Mouse (Mus musculus) forebrain, embryonic 12.5 days (tissue): ENCODE results near the gene Ggnbp2. TPM values are rescaled to one million over a fixed set of nuclear protein-coding genes. Genes with fewer than 3 reads are reported as not detected.
A peak's percentile ranks its signal among the peaks of the same experiment; 100 is the strongest.
"Not testable (repeated sequence)": the region's sequence is repeated elsewhere in the genome, so short reads cannot be mapped to it uniquely, and the experiment has no call there.

Experiments used
- ATAC-seq: fragments of 200-750 bp; cut with Nextera tagmentation; 2 replicates; pipeline ENCODE4 v1.8.0; 2017; ENCODE audit warnings: moderate TSS enrichment; ENCODE audit not compliant: low FRiP score
- H3K27ac ChIP-seq: fragments of 300-500 bp; sonication (generic); 2 replicates; pipeline ENCODE4 v1.5.1; 2016; ENCODE audit warnings: mild to moderate bottlenecking
- H3K27me3 ChIP-seq: fragments of 300-500 bp; sonication (generic); 2 replicates; pipeline ENCODE4 v1.6.1; 2016; ENCODE audit warnings: mild to moderate bottlenecking
- H3K36me3 ChIP-seq: fragments of 300-500 bp; sonication (generic); replicated peaks from 2 replicates; pipeline ENCODE4 v1.6.1; 2016; ENCODE audit warnings: mild to moderate bottlenecking
- H3K4me1 ChIP-seq: fragments of 300-500 bp; sonication (generic); 2 replicates; pipeline ENCODE4 v1.6.1; 2016
- H3K4me2 ChIP-seq: fragments of 300-500 bp; sonication (generic); 2 replicates; pipeline ENCODE4 v1.6.1; 2016; ENCODE audit warnings: mild to moderate bottlenecking, moderate library complexity
- H3K4me3 ChIP-seq: fragments of 300-500 bp; sonication (generic); replicated peaks from 2 replicates; pipeline ENCODE4 v1.5.1; 2016; ENCODE audit warnings: mild to moderate bottlenecking
- H3K9ac ChIP-seq: fragments of 300-500 bp; sonication (generic); 2 replicates; pipeline ENCODE4 v1.6.1; 2016; ENCODE audit warnings: mild to moderate bottlenecking
- H3K9me3 ChIP-seq: fragments of 300-500 bp; sonication (generic); 2 replicates; pipeline ENCODE4 v1.6.1; 2016
- WGBS: fragments of 180-500 bp; shearing (Covaris S2); methylation state at CpG from one replicate; pipeline ENCODE4 v1.1.7; 2016; 5-methylcytosine and 5-hydroxymethylcytosine counted together
- polyA plus RNA-seq: library from polyadenylated mRNA; unstranded; fragments of >200 nt; fragmentation: Nextera tagmentation; extraction: Ambion mirVana; gene quantifications from 2 replicates; pipeline ENCODE4 v1.2.1, GENCODE M21; 2016

Gene Ggnbp2
- polyA plus RNA-seq, 1 experiment from 2014 or later: 71.6 TPM

- WGBS: 95% methylated on average over 7 of the region's 7 CpGs
- Histone ChIP-seq H3K4me3 (no peak overlapping the region), H3K36me3 (peaks cover 76% of the 10 kb centered on the region)
Measured at GRCm38 (mm10) chr11:84891705-84892104, 21.1 kb upstream of the Ggnbp2 start.

GRCm38 (mm10) chr11:84889492-84889891 is 18.9 kb upstream of the Ggnbp2 start:
- peaks cover 76% of the 10 kb centered on the region for H3K36me3 ChIP-seq
- H3K9ac ChIP-seq: no peak overlapping the region
- ATAC-seq: no peak
- WGBS: 91% methylated on average over 2 of the region's 2 CpGs
- H3K27me3 ChIP-seq: no peaks in the 10 kb centered on the region
- H3K9me3 ChIP-seq: no peaks in the 10 kb centered on the region
- H3K4me1 ChIP-seq: no peaks in the 10 kb centered on the region
- no peak overlapping the region for H3K4me2 ChIP-seq
- no peak overlapping the region for H3K27ac ChIP-seq
- H3K4me3 ChIP-seq: no peak overlapping the region

More at GRCm38 (mm10) chr11:84891705-84892104, 21.1 kb upstream of the Ggnbp2 start:
- no peak overlapping the region for H3K9ac ChIP-seq
- H3K4me2 ChIP-seq: no peak overlapping the region
- H3K27ac ChIP-seq: no peak overlapping the region
- no peaks in the 10 kb centered on the region for H3K9me3 ChIP-seq
- no peak for ATAC-seq
- no peaks in the 10 kb centered on the region for H3K4me1 ChIP-seq
- no peaks in the 10 kb centered on the region for H3K27me3 ChIP-seq

GRCm38 (mm10) chr11:84888025-84888424 is 17.4 kb upstream of the Ggnbp2 start:
- Histone ChIP-seq H3K9ac (no peak overlapping the region), H3K27ac (no peak overlapping the region), H3K36me3 (peaks cover 82% of the 10 kb centered on the region), H3K9me3 (no peaks in the 10 kb centered on the region), H3K4me3 (no peak overlapping the region), H3K4me1 (no peaks in the 10 kb centered on the region), H3K27me3 (no peaks in the 10 kb centered on the region), H3K4me2 (no peak overlapping the region)
- WGBS: 96% methylated on average over 8 of the region's 8 CpGs
- no peak for ATAC-seq

DNA sequence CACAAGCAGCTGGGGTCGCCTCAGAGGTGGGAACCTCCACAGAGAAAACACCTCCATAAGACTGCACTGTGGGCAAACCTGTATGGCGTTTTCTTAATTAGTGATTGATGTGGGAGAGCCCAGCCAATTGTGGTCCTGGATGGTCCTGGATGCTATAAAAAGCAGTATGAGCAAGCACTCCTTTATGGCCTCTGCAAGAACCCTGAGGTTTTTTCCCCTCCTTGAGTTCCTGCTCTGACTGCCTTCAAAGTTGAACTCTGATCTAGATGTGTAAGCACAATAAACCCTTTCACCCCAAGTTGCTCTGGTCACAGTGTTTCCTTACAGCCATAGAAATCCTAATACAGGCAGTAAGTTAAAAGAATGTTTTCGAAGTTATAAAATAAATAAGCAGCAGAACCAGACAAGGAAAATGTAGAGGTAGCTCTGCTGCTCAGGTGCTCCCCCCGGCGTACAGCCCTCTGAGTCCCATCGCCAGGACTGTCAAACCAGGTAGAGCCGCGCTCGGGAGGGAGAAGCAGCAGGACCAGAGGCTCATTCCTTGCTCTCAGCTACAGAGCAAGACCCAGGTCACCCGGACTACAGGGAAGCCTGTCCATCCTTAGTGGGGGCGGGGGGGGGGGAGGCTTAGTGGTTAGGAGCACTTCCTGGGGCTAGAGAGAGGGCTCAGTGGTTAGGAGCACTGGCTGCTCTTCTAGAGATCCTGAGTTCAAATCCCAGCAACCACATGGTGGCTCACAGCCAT is 16.3 kb upstream of the Ggnbp2 start:
- H3K27ac ChIP-seq: no peak overlapping the region
- H3K4me2 ChIP-seq: no peak overlapping the region
- no peaks in the 10 kb centered on the region for H3K27me3 ChIP-seq
- H3K9me3 ChIP-seq: no peaks in the 10 kb centered on the region
- H3K4me3 ChIP-seq: no peak overlapping the region
- 92% methylated on average over 11 of the region's 11 CpGs for WGBS
- H3K9ac ChIP-seq: no peak overlapping the region
- H3K36me3 ChIP-seq: peaks cover 73% of the 10 kb centered on the region
- no peaks in the 10 kb centered on the region for H3K4me1 ChIP-seq
- ATAC-seq: no peak

DNA sequence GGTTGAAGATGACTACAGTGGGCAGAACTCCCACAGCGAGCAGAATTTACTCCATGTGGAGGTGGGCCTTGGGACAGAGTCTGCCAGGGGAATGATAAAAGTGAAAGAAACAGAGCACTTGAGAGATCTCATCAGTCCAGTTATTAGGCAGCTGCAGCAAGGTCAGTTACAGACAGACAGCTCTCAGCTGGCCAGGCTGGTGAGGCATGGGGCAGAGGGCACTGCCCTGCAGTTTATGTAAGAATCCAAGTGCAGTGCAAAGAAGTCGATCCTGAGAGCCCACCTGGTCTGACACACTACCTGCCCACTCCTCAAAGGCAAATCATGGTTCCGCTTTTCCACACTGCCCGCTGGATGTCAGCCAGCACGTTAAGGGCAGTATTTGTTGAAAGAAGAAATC is 15.6 kb upstream of the Ggnbp2 start:
- WGBS: 92% methylated on average over 5 of the region's 5 CpGs
- H3K9ac ChIP-seq: no peak overlapping the region
- no peaks in the 10 kb centered on the region for H3K27me3 ChIP-seq
- no peak for ATAC-seq
- H3K4me1 ChIP-seq: peaks cover 2% of the 10 kb centered on the region
- H3K4me2 ChIP-seq: no peak overlapping the region
- H3K4me3 ChIP-seq: no peak overlapping the region
- no peaks in the 10 kb centered on the region for H3K9me3 ChIP-seq
- H3K36me3 ChIP-seq: peaks cover 68% of the 10 kb centered on the region
- no peak overlapping the region for H3K27ac ChIP-seq

DNA sequence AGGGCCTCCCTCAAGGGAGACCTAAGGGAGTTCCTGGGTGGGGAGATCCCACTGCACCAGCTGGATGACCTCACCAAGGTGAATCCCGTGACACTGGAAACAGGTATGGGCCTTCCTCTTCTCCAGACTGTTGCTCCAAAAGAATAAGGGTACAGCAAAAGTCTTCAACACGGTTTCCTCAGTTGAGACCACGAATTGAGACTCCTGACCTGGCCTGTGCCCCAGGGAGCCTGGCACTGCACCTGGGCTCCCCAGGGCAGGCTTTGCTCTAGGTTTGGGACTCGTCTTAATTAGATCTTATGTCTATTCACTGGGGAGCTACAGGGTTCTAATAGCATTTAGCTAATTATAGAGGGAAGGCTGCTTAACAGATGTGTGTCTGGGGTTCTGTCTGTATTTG is 14.6 kb upstream of the Ggnbp2 start:
- Histone ChIP-seq H3K4me2 (no peak overlapping the region), H3K36me3 (peaks cover 63% of the 10 kb centered on the region), H3K9ac (no peak overlapping the region), H3K4me3 (no peak overlapping the region), H3K27ac (no peak overlapping the region), H3K4me1 (peaks cover 10% of the 10 kb centered on the region), H3K9me3 (no peaks in the 10 kb centered on the region), H3K27me3 (no peaks in the 10 kb centered on the region)
- ATAC-seq: no peak
- 87% methylated on average over 4 of the region's 4 CpGs for WGBS

DNA sequence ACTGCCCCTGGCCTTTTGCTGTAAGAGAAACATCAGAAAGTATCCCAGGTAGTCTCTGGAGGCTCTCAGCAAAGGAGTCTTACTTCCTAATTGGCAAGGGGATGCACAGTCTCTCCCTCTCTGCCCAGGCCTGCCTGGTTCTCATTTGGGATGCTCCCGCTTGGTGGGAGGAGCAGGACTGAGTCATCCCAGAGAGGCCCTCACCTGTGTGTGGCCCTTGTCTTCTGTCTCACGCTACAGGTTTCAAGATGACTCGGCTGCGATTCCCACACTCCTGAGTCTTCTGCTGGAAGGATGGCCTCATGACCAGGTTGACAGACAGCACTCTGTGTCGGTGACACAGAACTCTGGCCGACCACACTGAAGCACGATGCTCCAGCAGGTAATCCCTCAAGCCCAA is 11.7 kb upstream of the Ggnbp2 start:
- peaks cover 40% of the 10 kb centered on the region for H3K36me3 ChIP-seq
- no peak overlapping the region for H3K4me3 ChIP-seq
- no peaks in the 10 kb centered on the region for H3K27me3 ChIP-seq
- WGBS: 88% methylated on average over 7 of the region's 7 CpGs
- H3K4me2 ChIP-seq: no peak overlapping the region
- ATAC-seq: no peak
- H3K27ac ChIP-seq: no peak overlapping the region
- no peaks in the 10 kb centered on the region for H3K9me3 ChIP-seq
- H3K9ac ChIP-seq: no peak overlapping the region
- peaks cover 17% of the 10 kb centered on the region for H3K4me1 ChIP-seq

GRCm38 (mm10) chr11:84880971-84881370 is 10.4 kb upstream of the Ggnbp2 start:
- Histone ChIP-seq H3K27me3 (no peaks in the 10 kb centered on the region), H3K9me3 (no peaks in the 10 kb centered on the region), H3K4me3 (peak overlapping the region; percentile 73), H3K4me1 (peaks cover 17% of the 10 kb centered on the region), H3K4me2 (peak overlapping the region; percentile 88), H3K36me3 (peaks cover 28% of the 10 kb centered on the region), H3K27ac (peak overlapping the region; percentile 81; the same call in 1 of the 2 replicates), H3K9ac (peak overlapping the region; percentile 83)
- 63% methylated on average over 9 of the region's 9 CpGs for WGBS
- ATAC-seq: no peak

- Histone ChIP-seq H3K27ac (peak overlapping the region; percentile 81), H3K27me3 (no peaks in the 10 kb centered on the region), H3K9me3 (no peaks in the 10 kb centered on the region), H3K9ac (peak overlapping the region; percentile 83), H3K4me2 (peak overlapping the region; percentile 88), H3K36me3 (peaks cover 25% of the 10 kb centered on the region), H3K4me3 (peak overlapping the region; percentile 73), H3K4me1 (peaks cover 17% of the 10 kb centered on the region)
- under 1% methylated on average over 24 of the region's 24 CpGs for WGBS
- peak; percentile 44 for ATAC-seq
Measured at GRCm38 (mm10) chr11:84880465-84880961, 9.9 kb upstream of the Ggnbp2 start.

- peak; percentile 96 for ATAC-seq
- Histone ChIP-seq H3K27ac (peak within 1 kb of the TSS; percentile 81), H3K27me3 (no peaks in the 10 kb centered on the region), H3K4me1 (peaks cover 17% of the 10 kb centered on the region), H3K4me3 (peak within 1 kb of the TSS; percentile 73), H3K9me3 (no peaks in the 10 kb centered on the region), H3K4me2 (peak within 1 kb of the TSS; percentile 88), H3K9ac (peak within 1 kb of the TSS; percentile 83), H3K36me3 (peaks cover 20% of the 10 kb centered on the region)
- 0% methylated on average over 77 of the region's 81 CpGs for WGBS
Measured at GRCm38 (mm10) chr11:84879772-84880464, 9.3 kb upstream of the Ggnbp2 start, which contains the start of the genes Myo19 and Pigw. Gene Myo19 (plus strand): TSS chr11:84880148. Gene Pigw (minus strand): TSS chr11:84880285.

DNA sequence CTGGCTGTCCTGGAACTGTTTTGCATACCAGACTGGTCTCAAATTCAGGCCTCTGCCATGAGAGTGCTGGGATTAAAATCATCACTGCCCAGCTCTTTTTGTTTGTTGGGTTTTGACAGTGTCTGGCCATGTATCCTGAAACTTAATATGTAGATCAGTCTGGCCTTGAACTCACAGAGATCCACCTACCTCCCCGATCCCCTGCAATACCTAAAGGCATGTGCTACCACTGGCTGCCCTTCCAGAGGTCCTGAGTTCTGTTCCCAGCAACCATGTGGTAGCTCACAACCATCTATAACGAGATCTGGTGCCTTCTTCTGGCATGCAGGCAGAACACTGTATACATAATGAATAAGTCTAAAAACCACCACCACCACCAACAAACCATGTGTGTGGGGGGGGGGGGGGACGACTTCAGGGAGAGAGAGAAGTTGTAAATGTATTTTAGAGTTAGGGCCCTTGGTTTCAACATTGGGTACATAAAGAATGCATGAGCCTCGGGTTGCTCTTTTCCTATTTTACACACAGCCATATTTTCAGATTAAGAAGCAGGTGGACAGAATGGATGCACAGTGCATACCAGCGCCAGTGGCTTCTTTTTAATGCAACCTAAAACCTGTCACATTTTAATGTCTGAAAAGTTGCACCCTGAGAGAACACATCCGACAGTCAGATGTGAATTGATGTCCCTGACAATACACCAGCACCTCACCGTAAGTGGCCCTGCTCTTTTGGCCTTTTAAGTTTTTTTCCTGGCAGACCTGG is 8.6 kb upstream of the Ggnbp2 start:
- no peaks in the 10 kb centered on the region for H3K27me3 ChIP-seq
- no peaks in the 10 kb centered on the region for H3K9me3 ChIP-seq
- peaks cover 12% of the 10 kb centered on the region for H3K36me3 ChIP-seq
- H3K4me3 ChIP-seq: peak overlapping the region; percentile 73
- 21% methylated on average over 7 of the region's 7 CpGs for WGBS
- H3K27ac ChIP-seq: peak overlapping the region; percentile 81; the same call in 1 of the 2 replicates
- peak overlapping the region; percentile 88 for H3K4me2 ChIP-seq
- H3K4me1 ChIP-seq: peaks cover 17% of the 10 kb centered on the region
- ATAC-seq: no peak
- H3K9ac ChIP-seq: peak overlapping the region; percentile 83

- not testable (repeated sequence) for H3K36me3 ChIP-seq, ATAC-seq, H3K4me3 ChIP-seq, H3K27me3 ChIP-seq, H3K9me3 ChIP-seq, H3K9ac ChIP-seq, H3K27ac ChIP-seq, H3K4me2 ChIP-seq
- WGBS: 40% methylated on average over 1 of the region's 1 CpGs
- peaks cover 12% of the 10 kb centered on the region for H3K4me1 ChIP-seq
Measured at GRCm38 (mm10) chr11:84876020-84876419, 5.4 kb upstream of the Ggnbp2 start.
